Comparison of ENCODE assay signal across 8 mouse cellular contexts in genomic region chr6:100671401-100671800, GRCm38 (mm10). TPM values are rescaled to one million over a fixed set of nuclear protein-coding genes. Genes with fewer than 3 reads are reported as not detected.
DNase-seq lines count a peak whose midpoint lies in the region; ATAC-seq lines count a peak whose summit lies in the region.

No protein-coding gene starts in this region.

- H3K36me3 ChIP-seq in lung, embryonic 16.5 days (ENCODE audit: control insufficient read depth, insufficient read depth, low read length) = no peaks in the 10 kb centered on the region
- no peaks in the 10 kb centered on the region for H3K36me3 ChIP-seq in forebrain, embryonic 14.5 days (ENCODE audit: control insufficient read depth, insufficient read depth, low read length)
- no peaks in the 10 kb centered on the region for H3K36me3 ChIP-seq in limb, embryonic 13.5 days
- H3K36me3 ChIP-seq in stomach, embryonic 14.5 days (ENCODE audit: control insufficient read depth, insufficient read depth, low read length) = no peaks in the 10 kb centered on the region

- DNase-seq in lung, postnatal 14 days = no peak
- DNase-seq in forebrain, embryonic 14.5 days (ENCODE audit: low spot score) = no peak
- DNase-seq in thymus, postnatal 0 days (ENCODE audit: low spot score) = no peak
- DNase-seq in spleen, postnatal 4 days (ENCODE audit: low spot score in 2 of 2) = no peak
- DNase-seq in thymus, adult 18-20 months = no peak

- 7% methylated on average over 7 of the region's 7 CpGs for WGBS in lung, embryonic 16.5 days
- WGBS in forebrain, embryonic 14.5 days = 10% methylated on average over 7 of the region's 7 CpGs
- 4% methylated on average over 7 of the region's 7 CpGs for WGBS in limb, embryonic 13.5 days
- 11% methylated on average over 7 of the region's 7 CpGs for WGBS in stomach, embryonic 14.5 days

- H3K4me3 ChIP-seq in lung, embryonic 16.5 days (ENCODE audit: low read length) = peak overlapping the region; percentile 69
- H3K4me3 ChIP-seq in forebrain, embryonic 14.5 days (ENCODE audit: low read depth, low read length) = peak overlapping the region; percentile 78; the same call in 1 of the 2 replicates
- H3K4me3 ChIP-seq in limb, embryonic 13.5 days = peak overlapping the region; percentile 83
- H3K4me3 ChIP-seq in stomach, embryonic 14.5 days (ENCODE audit: low read depth, low read length) = peak overlapping the region; percentile 88

- H3K27me3 ChIP-seq in lung, embryonic 16.5 days (ENCODE audit: control insufficient read depth, insufficient read depth, low read depth, low read length) = no peaks in the 10 kb centered on the region
- H3K27me3 ChIP-seq in forebrain, embryonic 14.5 days (replicated peaks; ENCODE audit: control insufficient read depth, insufficient read depth, low read length) = no peaks in the 10 kb centered on the region
- 0 out of 2 replicates have a peak, but pooled peaks cover 9% of the 10 kb centered on the region for H3K27me3 ChIP-seq in limb, embryonic 13.5 days
- H3K27me3 ChIP-seq in stomach, embryonic 14.5 days (ENCODE audit: control insufficient read depth, insufficient read depth, low read length) = no peaks in the 10 kb centered on the region

- H3K4me1 ChIP-seq in lung, embryonic 16.5 days (replicated peaks; ENCODE audit: control insufficient read depth, insufficient read depth, low read length) = peaks cover 6% of the 10 kb centered on the region; the same call in 1 of the 2 replicates
- H3K4me1 ChIP-seq in forebrain, embryonic 14.5 days (ENCODE audit: control insufficient read depth, insufficient read depth, low read length) = no peaks in the 10 kb centered on the region
- peaks cover 14% of the 10 kb centered on the region for H3K4me1 ChIP-seq in limb, embryonic 13.5 days
- peaks cover 3% of the 10 kb centered on the region; the same call in 1 of the 2 replicates for H3K4me1 ChIP-seq in stomach, embryonic 14.5 days (ENCODE audit: control insufficient read depth, insufficient read depth, low read length)

- no peak for ATAC-seq in lung, embryonic 16.5 days (ENCODE audit: low read depth)
- peak; percentile 30; the same call in 1 of the 2 replicates for ATAC-seq in forebrain, embryonic 14.5 days
- ATAC-seq in limb, embryonic 13.5 days (ENCODE audit: low FRiP score, low read depth) = no peak
- ATAC-seq in stomach, embryonic 14.5 days (ENCODE audit: insufficient number of reproducible peaks, insufficient read depth, low FRiP score, low read depth) = no peak

- H3K9ac ChIP-seq in lung, embryonic 16.5 days (ENCODE audit: low read length) = peak overlapping the region; percentile 1; the same call in 1 of the 2 replicates
- H3K9ac ChIP-seq in forebrain, embryonic 14.5 days (ENCODE audit: low read length) = 0 out of 2 replicates have a peak overlapping the region, but pooled peaks have one; percentile 17
- H3K9ac ChIP-seq in limb, embryonic 13.5 days = no peak overlapping the region; the same call in 1 of the 2 replicates
- no peak overlapping the region for H3K9ac ChIP-seq in stomach, embryonic 14.5 days (replicated peaks; ENCODE audit: low read depth, low read length)

- H3K4me2 ChIP-seq in lung, embryonic 16.5 days (ENCODE audit: low read depth, low read length) = peak overlapping the region; percentile 92
- H3K4me2 ChIP-seq in forebrain, embryonic 14.5 days (ENCODE audit: low read length) = peak overlapping the region; percentile 90
- peak overlapping the region; percentile 96 for H3K4me2 ChIP-seq in limb, embryonic 13.5 days (replicated peaks)
- H3K4me2 ChIP-seq in stomach, embryonic 14.5 days (replicated peaks; ENCODE audit: low read depth, low read length) = peak overlapping the region; percentile 89

- no peak overlapping the region for H3K27ac ChIP-seq in lung, embryonic 16.5 days (ENCODE audit: low read length)
- no peak overlapping the region for H3K27ac ChIP-seq in forebrain, embryonic 14.5 days (ENCODE audit: low read depth, low read length)
- no peak overlapping the region for H3K27ac ChIP-seq in limb, embryonic 13.5 days
- no peak overlapping the region for H3K27ac ChIP-seq in stomach, embryonic 14.5 days (ENCODE audit: low read length)

- no peaks in the 10 kb centered on the region for H3K9me3 ChIP-seq in lung, embryonic 16.5 days (ENCODE audit: control insufficient read depth, low read length)
- H3K9me3 ChIP-seq in forebrain, embryonic 14.5 days (replicated peaks; ENCODE audit: control insufficient read depth, low read length) = no peaks in the 10 kb centered on the region
- H3K9me3 ChIP-seq in limb, embryonic 13.5 days = no peaks in the 10 kb centered on the region
- no peaks in the 10 kb centered on the region for H3K9me3 ChIP-seq in stomach, embryonic 14.5 days (ENCODE audit: control insufficient read depth, low read depth, low read length)

RNA-seq across cellular contexts. Expression of gene Shq1, which starts 0.4 kb away (rescaled TPM):
- 15.8 and 17.8 TPM in 2 replicates for polyA plus RNA-seq in lung, embryonic 16.5 days (2015; fragmentation: Nextera tagmentation; extraction: Ambion mirVana)
- polyA plus RNA-seq in forebrain, embryonic 14.5 days (2014; fragmentation: Nextera tagmentation; extraction: Ambion mirVana) = 13.1 and 14.2 TPM in 2 replicates
- 17.5 and 18.6 TPM in 2 replicates for polyA plus RNA-seq in limb, embryonic 13.5 days (2015; fragmentation: Nextera tagmentation; extraction: Ambion mirVana)
- 16.0 and 16.6 TPM in 2 replicates for polyA plus RNA-seq in stomach, embryonic 14.5 days (2014; fragmentation: Nextera tagmentation; extraction: Ambion mirVana)
- 14.0 and 15.4 TPM in 2 replicates for polyA plus RNA-seq in thymus, postnatal 0 days (2015; fragmentation: Nextera tagmentation; extraction: Ambion mirVana)

RNA-seq across cellular contexts. Expression of gene Gxylt2, which starts 33.1 kb away (rescaled TPM):
- 2.2 and 3.0 TPM in 2 replicates for polyA plus RNA-seq in lung, embryonic 16.5 days (2015; fragmentation: Nextera tagmentation; extraction: Ambion mirVana)
- polyA plus RNA-seq in forebrain, embryonic 14.5 days (2014; fragmentation: Nextera tagmentation; extraction: Ambion mirVana) = 0.81 and 1.0 TPM in 2 replicates
- polyA plus RNA-seq in limb, embryonic 13.5 days (2015; fragmentation: Nextera tagmentation; extraction: Ambion mirVana) = 21.2 and 23.5 TPM in 2 replicates
- 1.7 and 2.0 TPM in 2 replicates for polyA plus RNA-seq in stomach, embryonic 14.5 days (2014; fragmentation: Nextera tagmentation; extraction: Ambion mirVana)
- polyA plus RNA-seq in thymus, postnatal 0 days (2015; fragmentation: Nextera tagmentation; extraction: Ambion mirVana) = 0.96 and 1.2 TPM in 2 replicates

Comparison
In these comparisons a context has a peak if more than half of its experiments do, and no peak if none do; other contexts are left out.
1. H3K9ac ChIP-seq: peak in lung, embryonic 16.5 days (single experiment) and forebrain, embryonic 14.5 days (single experiment); none in limb, embryonic 13.5 days (single experiment) and stomach, embryonic 14.5 days (single experiment).
2. Peak in every context shown above with its lines, with median percentiles within 50 percentile points of each other: H3K4me2 ChIP-seq and H3K4me3 ChIP-seq.